Mouse (Mus musculus): ENCODE measurements at regions not wholly inside any gene's neighbourhood (a gene's known extent, or its start where the extent isn't known, plus 50 kb on each side); places are given as distances from the start of the nearest gene placed in this dataset.

DNA sequence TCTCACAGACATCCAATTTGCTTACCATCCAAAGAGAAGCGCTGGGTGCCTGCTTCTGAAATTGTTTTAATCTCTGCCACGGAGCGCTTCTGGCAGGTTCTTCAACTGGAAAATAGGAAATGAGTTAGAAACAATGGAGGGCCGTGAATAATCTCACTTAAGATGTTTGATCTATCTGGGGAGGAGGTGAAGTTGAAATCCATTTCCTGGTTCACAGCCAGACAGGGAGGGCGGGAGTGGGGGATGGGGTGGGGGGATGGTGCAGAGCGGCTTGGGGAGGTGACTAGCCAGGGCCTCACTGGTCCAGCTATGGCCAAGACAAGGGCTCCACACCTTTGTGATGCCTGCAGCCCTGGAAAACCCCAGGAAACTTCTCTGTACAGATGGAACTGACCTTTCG, 143.7 kb upstream of the Mvb12b start:
- TF ChIP-seq POLR2A (IDR thresholded peaks at IDR 0.05; ENCODE audit: low read depth, low read length) (no peak), CTCF (conservative IDR thresholded peaks at IDR 0.05; ENCODE audit: insufficient read depth, insufficient read length, low read depth, low read length) (no peak)
